Mouse (Mus musculus): ENCODE data around the gene Nostrin. TPM values are rescaled to one million over a fixed set of nuclear protein-coding genes. Genes with fewer than 3 reads are reported as not detected.

The Nostrin gene
- polyA plus RNA-seq, 1 experiment, result 1.2 TPM

GRCm38 (mm10) chr2:69134937-69135336 is 663 bp upstream of the Nostrin start:
- WGBS, result 41% methylated on average over 9 of the region's 9 CpGs
- Histone ChIP-seq H3K4me1 (ENCODE audit: control insufficient read depth, insufficient read depth, insufficient read length) (no peaks in the 10 kb centered on the region; the same call in 1 of the 2 replicates), H3K36me3 (ENCODE audit: control insufficient read depth, insufficient read depth, low read length) (no peaks in the 10 kb centered on the region), H3K27ac (ENCODE audit: insufficient read depth, low read length) (no peak overlapping the region), H3K4me3 (ENCODE audit: extremely low read depth, insufficient read depth, insufficient read length) (no peak overlapping the region), H3K27me3 (ENCODE audit: control insufficient read depth, insufficient read depth, low read length) (no peaks in the 10 kb centered on the region)
- no peak for TF ChIP-seq POLR2A (IDR thresholded peaks at IDR 0.05; ENCODE audit: low read depth, low read length)
- TF ChIP-seq CTCF (IDR thresholded peaks at IDR 0.05; ENCODE audit: extremely low read depth, insufficient read depth, insufficient read length, insufficient replicate concordance), result no peak
- no peak for DNase-seq (ENCODE audit: low read depth in 1 of 2, low spot score in 2 of 2)

- Histone ChIP-seq H3K27me3 (ENCODE audit: control insufficient read depth, insufficient read depth, low read length) (no peaks in the 10 kb centered on the region), H3K4me3 (ENCODE audit: extremely low read depth, insufficient read depth, insufficient read length) (no peak overlapping the region), H3K36me3 (ENCODE audit: control insufficient read depth, insufficient read depth, low read length) (no peaks in the 10 kb centered on the region), H3K27ac (ENCODE audit: insufficient read depth, low read length) (no peak overlapping the region), H3K4me1 (ENCODE audit: control insufficient read depth, insufficient read depth, insufficient read length) (no peaks in the 10 kb centered on the region)
- WGBS, result 83% methylated on average over 10 of the region's 10 CpGs
- no peak for DNase-seq (ENCODE audit: low read depth in 1 of 2, low spot score in 2 of 2)
- no peak for TF ChIP-seq POLR2A (IDR thresholded peaks at IDR 0.05; ENCODE audit: low read depth, low read length)
- no peak for TF ChIP-seq CTCF (IDR thresholded peaks at IDR 0.05; ENCODE audit: extremely low read depth, insufficient read depth, insufficient read length, insufficient replicate concordance)
Observed at GRCm38 (mm10) chr2:69137406-69138084, 1.9 kb downstream of the Nostrin start.

DNA sequence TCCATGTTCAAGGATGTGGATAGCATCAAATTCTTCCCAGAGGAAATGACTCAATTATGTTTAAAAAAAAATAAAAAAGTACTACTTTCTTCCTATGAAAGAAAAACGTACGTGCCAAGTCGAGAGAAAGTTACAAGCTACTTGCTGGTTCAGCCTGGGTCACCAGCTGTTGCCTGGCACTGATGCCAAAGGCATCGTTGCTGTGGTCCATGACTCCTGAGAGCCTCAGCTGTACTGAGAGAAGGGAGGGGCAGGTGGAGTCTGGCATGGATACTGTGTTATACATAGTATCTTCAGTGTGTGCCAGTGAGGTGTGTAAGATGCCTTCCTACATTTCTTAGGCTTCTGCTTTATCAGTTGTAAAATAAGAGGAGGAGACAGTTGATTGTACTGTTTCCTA is 3.2 kb downstream of the Nostrin start:
- no peak overlapping the region for H3K27ac ChIP-seq (ENCODE audit: insufficient read depth, low read length)
- no peaks in the 10 kb centered on the region for H3K36me3 ChIP-seq (ENCODE audit: control insufficient read depth, insufficient read depth, low read length)
- no peak for DNase-seq (ENCODE audit: low read depth in 1 of 2, low spot score in 2 of 2)
- no peak for TF ChIP-seq POLR2A (IDR thresholded peaks at IDR 0.05; ENCODE audit: low read depth, low read length)
- no peak for TF ChIP-seq CTCF (IDR thresholded peaks at IDR 0.05; ENCODE audit: extremely low read depth, insufficient read depth, insufficient read length, insufficient replicate concordance)
- H3K27me3 ChIP-seq (ENCODE audit: control insufficient read depth, insufficient read depth, low read length), result no peaks in the 10 kb centered on the region
- WGBS, result 76% methylated on average over 4 of the region's 4 CpGs
- no peak overlapping the region for H3K4me3 ChIP-seq (ENCODE audit: extremely low read depth, insufficient read depth, insufficient read length)
- H3K4me1 ChIP-seq (ENCODE audit: control insufficient read depth, insufficient read depth, insufficient read length), result no peaks in the 10 kb centered on the region

GRCm38 (mm10) chr2:69140215-69140614 is 4.6 kb downstream of the Nostrin start:
- Histone ChIP-seq H3K36me3 (ENCODE audit: control insufficient read depth, insufficient read depth, low read length) (no peaks in the 10 kb centered on the region), H3K27ac (ENCODE audit: insufficient read depth, low read length) (no peak overlapping the region), H3K4me1 (ENCODE audit: control insufficient read depth, insufficient read depth, insufficient read length) (no peaks in the 10 kb centered on the region), H3K4me3 (ENCODE audit: extremely low read depth, insufficient read depth, insufficient read length) (no peak overlapping the region), H3K27me3 (ENCODE audit: control insufficient read depth, insufficient read depth, low read length) (no peaks in the 10 kb centered on the region)
- no peak for DNase-seq (ENCODE audit: low read depth in 1 of 2, low spot score in 2 of 2)
- 65% methylated on average over 2 of the region's 2 CpGs for WGBS
- no peak for TF ChIP-seq CTCF (IDR thresholded peaks at IDR 0.05; ENCODE audit: extremely low read depth, insufficient read depth, insufficient read length, insufficient replicate concordance)
- no peak for TF ChIP-seq POLR2A (IDR thresholded peaks at IDR 0.05; ENCODE audit: low read depth, low read length)

DNA sequence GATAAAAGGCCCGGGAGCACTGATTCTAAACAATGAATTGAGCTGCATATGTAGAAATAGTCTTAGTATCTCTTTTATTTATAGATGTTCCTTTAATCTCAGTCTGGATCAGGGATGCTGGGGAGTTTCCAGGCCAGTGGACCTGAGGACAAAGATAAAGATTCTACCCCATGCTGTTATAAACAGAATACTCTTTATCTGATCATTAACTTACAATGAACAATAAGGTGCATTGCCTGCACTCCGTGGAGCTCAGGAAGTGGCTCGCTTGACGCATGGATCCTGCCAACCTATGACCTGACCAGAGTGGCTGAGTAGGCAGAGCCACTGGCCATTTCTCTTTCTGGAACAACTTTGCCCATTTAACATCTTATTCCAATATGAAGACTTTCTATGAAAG is 5.2 kb downstream of the Nostrin start:
- Histone ChIP-seq H3K4me3 (ENCODE audit: extremely low read depth, insufficient read depth, insufficient read length) (no peak overlapping the region), H3K4me1 (ENCODE audit: control insufficient read depth, insufficient read depth, insufficient read length) (no peaks in the 10 kb centered on the region), H3K27me3 (ENCODE audit: control insufficient read depth, insufficient read depth, low read length) (no peaks in the 10 kb centered on the region), H3K36me3 (ENCODE audit: control insufficient read depth, insufficient read depth, low read length) (no peaks in the 10 kb centered on the region), H3K27ac (ENCODE audit: insufficient read depth, low read length) (no peak overlapping the region)
- WGBS, result 79% methylated on average over 4 of the region's 4 CpGs
- TF ChIP-seq POLR2A (IDR thresholded peaks at IDR 0.05; ENCODE audit: low read depth, low read length), result no peak
- no peak for TF ChIP-seq CTCF (IDR thresholded peaks at IDR 0.05; ENCODE audit: extremely low read depth, insufficient read depth, insufficient read length, insufficient replicate concordance)
- no peak for DNase-seq (ENCODE audit: low read depth in 1 of 2, low spot score in 2 of 2)

DNA sequence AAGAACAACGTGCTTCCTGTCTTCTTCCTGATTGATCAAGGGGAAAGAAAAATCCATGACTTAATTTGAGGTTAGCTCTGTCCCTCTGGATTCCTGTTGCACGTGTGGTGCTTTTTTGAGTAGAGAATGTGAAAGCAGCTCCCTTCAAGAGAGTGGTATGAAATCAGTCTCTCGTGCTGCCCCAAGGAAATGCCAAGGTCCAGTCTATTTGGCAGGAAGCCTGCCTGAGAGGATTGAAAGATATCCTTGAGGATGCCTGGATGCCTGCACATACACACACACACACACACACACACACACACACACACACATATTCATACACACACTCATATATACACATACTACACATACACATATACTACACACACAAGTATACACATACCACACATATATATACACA is 13.1 kb downstream of the Nostrin start:
- TF ChIP-seq CTCF (IDR thresholded peaks at IDR 0.05; ENCODE audit: extremely low read depth, insufficient read depth, insufficient read length, insufficient replicate concordance), result no peak
- no peak for TF ChIP-seq POLR2A (IDR thresholded peaks at IDR 0.05; ENCODE audit: low read depth, low read length)
- WGBS, result 85% methylated on average over 3 of the region's 3 CpGs
- Histone ChIP-seq H3K36me3 (ENCODE audit: control insufficient read depth, insufficient read depth, low read length) (no peaks in the 10 kb centered on the region), H3K27ac (ENCODE audit: insufficient read depth, low read length) (no peak overlapping the region), H3K27me3 (ENCODE audit: control insufficient read depth, insufficient read depth, low read length) (no peaks in the 10 kb centered on the region), H3K4me1 (ENCODE audit: control insufficient read depth, insufficient read depth, insufficient read length) (no peaks in the 10 kb centered on the region), H3K4me3 (ENCODE audit: extremely low read depth, insufficient read depth, insufficient read length) (no peak overlapping the region)
- no peak for DNase-seq (ENCODE audit: low read depth in 1 of 2, low spot score in 2 of 2)

DNA sequence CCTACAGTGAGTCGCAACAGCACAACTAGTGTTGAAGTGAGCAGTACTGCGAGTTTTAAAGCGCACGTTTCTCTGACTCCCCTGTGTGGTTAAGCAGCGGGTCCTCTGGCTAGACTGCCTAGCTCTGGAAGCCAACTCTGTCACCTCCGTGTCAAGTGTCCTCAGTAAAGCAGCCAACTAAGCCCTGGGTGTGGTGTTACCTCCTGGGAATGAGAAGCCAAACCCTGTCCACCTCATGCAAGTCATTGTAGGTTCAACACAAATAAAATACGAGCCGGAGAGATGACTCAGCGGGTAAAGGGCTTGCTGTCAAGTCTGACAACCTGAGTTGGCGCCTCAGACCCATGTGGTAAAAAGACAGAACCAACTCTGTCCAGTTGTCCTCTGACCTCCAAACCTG is 13.6 kb downstream of the Nostrin start:
- DNase-seq (ENCODE audit: low read depth in 1 of 2, low spot score in 2 of 2), result no peak
- Histone ChIP-seq H3K36me3 (ENCODE audit: control insufficient read depth, insufficient read depth, low read length) (no peaks in the 10 kb centered on the region), H3K27me3 (ENCODE audit: control insufficient read depth, insufficient read depth, low read length) (no peaks in the 10 kb centered on the region), H3K4me1 (ENCODE audit: control insufficient read depth, insufficient read depth, insufficient read length) (no peaks in the 10 kb centered on the region), H3K27ac (ENCODE audit: insufficient read depth, low read length) (no peak overlapping the region), H3K4me3 (ENCODE audit: extremely low read depth, insufficient read depth, insufficient read length) (no peak overlapping the region)
- TF ChIP-seq POLR2A (IDR thresholded peaks at IDR 0.05; ENCODE audit: low read depth, low read length) (no peak), CTCF (IDR thresholded peaks at IDR 0.05; ENCODE audit: extremely low read depth, insufficient read depth, insufficient read length, insufficient replicate concordance) (no peak)
- WGBS, result 78% methylated on average over 10 of the region's 10 CpGs
